Mouse (Mus musculus) cerebellum, adult 11 months (tissue): ENCODE results near the gene Cep170.

Experiments
- DNase-seq: peaks from one replicate; pipeline ENCODE4 v3.0.0; 2022

The Cep170 gene

DNA sequence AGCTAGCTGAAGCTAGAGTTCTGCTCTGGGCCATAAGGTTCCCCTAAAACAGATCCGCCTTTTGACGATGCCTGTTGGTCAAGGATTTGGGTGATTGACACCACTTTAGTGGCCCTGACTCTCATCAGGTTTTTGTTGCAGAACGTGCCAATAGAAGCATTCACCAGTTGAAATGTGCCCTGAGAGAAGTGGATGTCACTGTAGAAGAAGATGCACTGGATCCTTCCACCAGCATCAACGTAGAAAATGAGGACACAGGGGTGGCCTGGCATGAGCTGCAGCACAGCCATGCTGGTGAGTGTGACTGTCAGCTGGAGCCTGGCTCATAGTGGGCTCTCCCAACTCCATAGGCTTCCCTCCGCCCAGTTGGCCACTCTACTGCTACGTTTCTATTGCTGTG is 10.7 kb upstream of the Cep170 start:
- no peak for DNase-seq

GRCm38 (mm10) chr1:176823889-176824288 is 10.0 kb upstream of the Cep170 start:
- DNase-seq, result no peak

GRCm38 (mm10) chr1:176822949-176823348 is 9.1 kb upstream of the Cep170 start:
- DNase-seq, result no peak

DNA sequence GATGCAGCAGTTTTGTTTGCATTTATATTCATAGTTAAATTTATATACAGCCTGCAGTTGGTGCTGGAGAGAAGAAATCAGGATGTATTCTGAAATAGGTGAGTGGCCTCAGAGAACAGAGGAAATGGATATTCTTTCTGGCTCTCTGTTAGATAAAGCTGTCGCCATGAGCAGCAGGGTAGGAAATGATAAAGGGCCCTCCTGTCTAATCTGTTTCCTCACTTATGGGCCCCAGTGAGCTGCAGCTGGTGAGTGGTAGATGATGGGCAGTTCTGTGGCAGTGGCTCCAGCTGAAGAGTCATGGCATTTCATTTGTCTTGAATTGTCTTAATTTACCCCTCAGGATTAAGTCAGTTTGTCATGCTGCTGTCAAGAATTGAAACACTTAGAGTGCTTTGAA is 8.1 kb upstream of the Cep170 start:
- no peak for DNase-seq

GRCm38 (mm10) chr1:176818763-176819162 is 4.9 kb upstream of the Cep170 start:
- DNase-seq, result no peak

GRCm38 (mm10) chr1:176818147-176818546 is 4.3 kb upstream of the Cep170 start:
- DNase-seq, result no peak

GRCm38 (mm10) chr1:176816728-176817127 is 2.9 kb upstream of the Cep170 start:
- DNase-seq, result no peak

GRCm38 (mm10) chr1:176814591-176815062 is 760 bp upstream of the Cep170 start, which contains the start of gene Sdccag8:
Gene Sdccag8 (plus strand): TSS chr1:176814660.
- peak; percentile 92 for DNase-seq

DNA sequence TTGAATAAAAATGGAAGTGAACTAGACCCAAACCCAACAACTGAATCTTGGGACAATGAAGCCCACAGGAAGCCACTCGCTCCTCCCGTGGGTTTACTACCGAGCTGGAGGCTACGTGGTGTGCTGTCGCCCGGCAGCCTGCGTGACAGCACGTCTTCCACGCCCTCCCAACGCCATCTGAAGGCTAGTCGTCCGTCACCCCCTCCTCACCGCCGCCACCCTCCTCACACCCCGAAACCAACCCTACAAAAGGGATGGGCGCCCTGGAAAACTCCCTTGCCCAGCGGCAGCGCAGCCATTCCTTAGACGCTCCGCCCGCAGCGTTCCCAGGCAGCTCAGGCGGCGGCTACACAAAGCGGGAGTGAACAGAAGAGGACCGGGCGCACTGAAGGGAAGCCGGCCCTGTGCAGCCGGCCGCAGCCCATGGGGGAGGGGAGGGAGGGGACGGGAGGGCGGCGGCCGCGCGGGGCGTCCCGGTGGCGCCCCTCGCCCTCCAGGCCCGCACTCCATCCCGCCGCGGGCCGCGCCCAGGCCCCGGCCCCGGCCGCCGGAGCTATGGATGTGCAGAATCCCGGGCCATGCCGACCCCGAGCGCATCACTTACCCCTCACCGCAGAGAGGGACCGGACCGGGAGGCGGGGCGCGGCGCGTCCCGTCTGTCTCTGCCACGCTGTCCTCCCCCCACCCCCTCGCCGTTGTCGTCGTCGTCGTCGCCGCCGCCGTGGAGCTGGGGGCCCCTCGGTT is 403 bp downstream of the Cep170 start:
- DNase-seq, result peak; percentile 67

- no peak for DNase-seq
Observed at GRCm38 (mm10) chr1:176812491-176813291, 1.2 kb downstream of the Cep170 start.

DNA sequence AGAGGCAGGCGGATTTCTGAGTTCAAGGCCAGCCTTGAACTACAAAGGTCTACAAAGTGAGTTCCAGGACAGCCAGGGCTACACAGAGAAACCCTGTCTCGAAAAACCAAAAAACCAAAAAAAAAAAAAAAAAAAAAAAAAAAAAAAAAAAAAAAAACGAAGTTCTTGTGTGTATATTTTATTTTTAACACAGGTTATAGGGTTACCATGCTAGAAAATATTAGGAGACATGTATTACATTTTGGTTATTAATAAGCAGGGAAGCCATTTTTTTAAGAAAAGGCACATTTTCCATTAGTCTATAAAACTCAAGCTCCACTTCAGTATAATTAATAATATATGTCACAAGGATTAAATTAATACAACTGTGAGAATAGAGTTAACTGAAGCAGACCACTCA is 2.0 kb downstream of the Cep170 start:
- DNase-seq, result no peak

- DNase-seq, result no peak
Observed at GRCm38 (mm10) chr1:176810161-176810560, 3.7 kb downstream of the Cep170 start.

DNA sequence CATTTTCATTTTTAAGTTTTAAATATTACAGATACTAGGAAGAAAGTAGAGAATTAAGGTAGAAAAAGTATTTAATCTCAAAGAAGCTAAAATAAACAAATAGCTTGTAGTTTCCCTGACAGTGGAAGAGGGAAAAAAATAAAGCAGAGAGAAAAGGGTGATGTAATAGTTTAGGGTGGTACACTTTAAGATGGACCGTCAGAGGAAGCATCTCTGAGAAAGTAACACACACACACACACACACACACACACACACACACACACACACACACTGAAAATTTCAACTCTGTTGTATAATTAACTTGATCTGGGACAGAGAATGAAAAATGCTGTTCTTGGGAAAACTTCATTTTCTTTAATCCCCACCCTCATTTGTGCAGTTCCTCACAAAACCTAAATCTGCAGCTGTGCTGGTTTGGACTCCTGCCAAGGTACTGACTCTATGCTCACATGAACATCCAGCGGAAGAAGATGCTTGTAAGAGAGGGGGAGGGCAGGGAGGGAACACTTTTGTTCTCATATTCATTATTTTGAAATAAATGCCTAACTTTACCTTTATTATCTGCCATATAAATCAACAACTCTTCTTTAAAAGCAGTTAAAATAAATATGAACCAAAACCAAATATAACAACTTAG is 13.0 kb downstream of the Cep170 start:
- DNase-seq, result no peak

- DNase-seq, result no peak
Observed at GRCm38 (mm10) chr1:176798673-176799072, 15.2 kb downstream of the Cep170 start.

- no peak for DNase-seq
Observed at GRCm38 (mm10) chr1:176792175-176792574, 21.7 kb downstream of the Cep170 start.

GRCm38 (mm10) chr1:176789326-176789725 is 24.5 kb downstream of the Cep170 start:
- no peak for DNase-seq

DNA sequence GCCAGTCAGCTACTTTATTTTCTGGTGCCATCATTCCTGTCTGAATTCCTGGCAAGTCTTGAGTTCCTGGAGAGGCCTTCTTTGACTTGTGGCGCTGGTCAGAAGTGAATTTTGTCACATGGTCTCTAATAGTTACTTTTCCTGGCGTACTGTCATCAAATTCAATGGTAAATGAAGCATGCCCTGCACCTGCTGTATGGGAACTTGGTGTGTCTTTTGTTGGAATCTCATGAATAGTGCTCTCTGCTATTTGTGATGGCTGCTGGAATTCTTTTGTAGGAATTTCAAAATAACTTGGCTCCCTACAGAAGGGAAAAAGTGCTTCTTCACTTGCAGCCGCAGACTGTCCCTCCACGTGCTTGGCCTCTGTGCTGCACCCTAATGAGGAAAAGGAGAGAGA is 39.3 kb downstream of the Cep170 start:
- DNase-seq, result no peak

GRCm38 (mm10) chr1:176762295-176762694 is 51.6 kb downstream of the Cep170 start:
- DNase-seq, result no peak

DNA sequence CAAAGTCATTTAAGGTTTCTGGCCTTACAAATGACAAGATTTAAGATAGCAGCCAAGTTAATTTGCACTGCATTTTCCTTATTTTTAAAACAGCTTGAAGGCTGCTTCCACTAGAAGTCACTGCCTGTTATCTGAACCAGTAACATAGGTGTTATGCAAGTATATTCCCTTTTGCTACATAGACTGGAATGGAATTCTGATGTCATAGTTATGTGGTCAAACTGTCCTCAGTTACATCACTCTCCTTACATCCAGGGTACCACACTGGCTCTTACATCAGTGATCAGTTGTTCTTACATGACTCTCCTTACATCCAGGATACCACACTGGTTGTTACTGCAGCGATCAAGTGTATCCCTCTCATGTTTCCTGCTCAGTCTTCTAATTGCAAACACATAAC is 53.2 kb downstream of the Cep170 start:
- DNase-seq, result no peak

- DNase-seq, result peak; percentile 78
Observed at GRCm38 (mm10) chr1:176755586-176755985, 58.3 kb downstream of the Cep170 start.

- DNase-seq, result no peak
Observed at GRCm38 (mm10) chr1:176753861-176754718, 59.8 kb downstream of the Cep170 start.

GRCm38 (mm10) chr1:176749708-176750107 is 64.2 kb downstream of the Cep170 start:
- DNase-seq, result no peak

GRCm38 (mm10) chr1:176732834-176733233 is 81.0 kb downstream of the Cep170 start:
- no peak for DNase-seq
